Mouse (Mus musculus) hindbrain, embryonic 15.5 days (tissue): ENCODE results near the gene Trp53bp1. TPM values are rescaled to one million over a fixed set of nuclear protein-coding genes. Genes with fewer than 3 reads are reported as not detected.
A peak's percentile ranks its signal among the peaks of the same experiment; 100 is the strongest.

Experiments
- ATAC-seq: fragments of 200-750 bp; cut with Nextera tagmentation; 2 replicates; pipeline ENCODE4 v1.8.0; 2017; ENCODE audit warnings: low read depth, moderate number of reproducible peaks, moderate TSS enrichment; ENCODE audit not compliant: low FRiP score
- H3K27ac ChIP-seq: fragments of 300-500 bp; sonication (generic); replicated peaks from 2 replicates; pipeline ENCODE4 v1.5.1; 2015; ENCODE audit warnings: mild to moderate bottlenecking, inconsistent platforms
- H3K27me3 ChIP-seq: fragments of 300-500 bp; sonication (generic); 2 replicates; pipeline ENCODE4 v1.6.1; 2015; ENCODE audit warnings: control low read depth, inconsistent platforms
- H3K36me3 ChIP-seq: fragments of 300-500 bp; sonication (generic); 2 replicates; pipeline ENCODE4 v1.6.1; 2015; ENCODE audit warnings: control low read depth, inconsistent platforms
- H3K4me1 ChIP-seq: fragments of 300-500 bp; sonication (generic); replicated peaks from 2 replicates; pipeline ENCODE4 v1.6.1; 2015; ENCODE audit warnings: control low read depth, inconsistent platforms
- H3K4me2 ChIP-seq: fragments of 300-500 bp; sonication (generic); 2 replicates; pipeline ENCODE4 v1.6.1; 2015; ENCODE audit warnings: moderate library complexity, mild to moderate bottlenecking, inconsistent platforms
- H3K4me3 ChIP-seq: fragments of 300-500 bp; sonication (generic); 2 replicates; pipeline ENCODE4 v1.5.1; 2015; ENCODE audit warnings: mild to moderate bottlenecking, inconsistent platforms
- H3K9ac ChIP-seq: fragments of 300-500 bp; sonication (generic); 2 replicates; pipeline ENCODE4 v1.6.1; 2015; ENCODE audit warnings: inconsistent platforms
- H3K9me3 ChIP-seq: fragments of 300-500 bp; sonication (generic); 2 replicates; pipeline ENCODE4 v1.6.1; 2016; ENCODE audit warnings: control low read depth, inconsistent platforms
- WGBS: fragments of 180-500 bp; shearing (Covaris S2); methylation state at CpG from one replicate; pipeline ENCODE4 v1.1.7; 2015; 5-methylcytosine and 5-hydroxymethylcytosine counted together
- polyA plus RNA-seq: library from polyadenylated mRNA; unstranded; fragments of >200 nt; fragmentation: Nextera tagmentation; extraction: Ambion mirVana; gene quantifications from 2 replicates; pipeline ENCODE4 v1.2.1, GENCODE M21; 2015

Trp53bp1 gene
- polyA plus RNA-seq, 1 experiment from 2014 or later: 148 TPM

- peaks cover 73% of the 10 kb centered on the region for H3K36me3 ChIP-seq
Observed at GRCm38 (mm10) chr2:121228135-121228534, 43.1 kb downstream of the Trp53bp1 start.

GRCm38 (mm10) chr2:121223010-121223409 lies 48.2 kb downstream of the Trp53bp1 start:
- 0 out of 2 replicates have a peak overlapping the region, but pooled peaks have one; percentile 1 for H3K27ac ChIP-seq
- WGBS: 76% methylated on average over 2 of the region's 2 CpGs

More at GRCm38 (mm10) chr2:121228135-121228534, 43.1 kb downstream of the Trp53bp1 start:
- no peaks in the 10 kb centered on the region for H3K27me3 ChIP-seq
- no peak overlapping the region for H3K4me2 ChIP-seq
- H3K4me3 ChIP-seq: no peak overlapping the region
- no peaks in the 10 kb centered on the region for H3K4me1 ChIP-seq
- H3K27ac ChIP-seq: no peak overlapping the region
- H3K9me3 ChIP-seq: no peaks in the 10 kb centered on the region
- ATAC-seq: no peak
- no peak overlapping the region for H3K9ac ChIP-seq
- 90% methylated on average over 4 of the region's 4 CpGs for WGBS

GRCm38 (mm10) chr2:121219994-121220393 lies 51.2 kb downstream of the Trp53bp1 start:
- Histone ChIP-seq H3K4me3 (no peak overlapping the region), H3K4me2 (no peak overlapping the region), H3K27me3 (no peaks in the 10 kb centered on the region), H3K9ac (no peak overlapping the region), H3K4me1 (no peaks in the 10 kb centered on the region), H3K9me3 (no peaks in the 10 kb centered on the region), H3K27ac (no peak overlapping the region), H3K36me3 (peaks cover 56% of the 10 kb centered on the region)
- no peak for ATAC-seq

More at GRCm38 (mm10) chr2:121223010-121223409, 48.2 kb downstream of the Trp53bp1 start:
- H3K9ac ChIP-seq: no peak overlapping the region
- ATAC-seq: no peak
- H3K4me1 ChIP-seq: no peaks in the 10 kb centered on the region
- H3K9me3 ChIP-seq: no peaks in the 10 kb centered on the region
- H3K4me3 ChIP-seq: no peak overlapping the region
- no peak overlapping the region for H3K4me2 ChIP-seq
- H3K36me3 ChIP-seq: peaks cover 67% of the 10 kb centered on the region
- H3K27me3 ChIP-seq: no peaks in the 10 kb centered on the region

- no peaks in the 10 kb centered on the region for H3K4me1 ChIP-seq
- no peak for ATAC-seq
- H3K4me2 ChIP-seq: no peak overlapping the region
- H3K4me3 ChIP-seq: no peak overlapping the region
- peaks cover 61% of the 10 kb centered on the region for H3K36me3 ChIP-seq
- no peak overlapping the region for H3K27ac ChIP-seq
- H3K27me3 ChIP-seq: no peaks in the 10 kb centered on the region
- H3K9ac ChIP-seq: no peak overlapping the region
- no peaks in the 10 kb centered on the region for H3K9me3 ChIP-seq
Observed at GRCm38 (mm10) chr2:121219177-121219576, 52.0 kb downstream of the Trp53bp1 start.

- H3K4me2 ChIP-seq: no peak overlapping the region
- peaks cover 57% of the 10 kb centered on the region for H3K36me3 ChIP-seq
- no peaks in the 10 kb centered on the region for H3K4me1 ChIP-seq
- H3K9ac ChIP-seq: no peak overlapping the region
- H3K9me3 ChIP-seq: no peaks in the 10 kb centered on the region
- H3K4me3 ChIP-seq: no peak overlapping the region
- WGBS: 77% methylated on average over 3 of the region's 3 CpGs
- ATAC-seq: no peak
- no peaks in the 10 kb centered on the region for H3K27me3 ChIP-seq
- no peak overlapping the region for H3K27ac ChIP-seq
Observed at GRCm38 (mm10) chr2:121214491-121214890, 56.7 kb downstream of the Trp53bp1 start.

GRCm38 (mm10) chr2:121206541-121206940 lies 64.7 kb downstream of the Trp53bp1 start:
- no peaks in the 10 kb centered on the region for H3K9me3 ChIP-seq
- H3K27ac ChIP-seq: no peak overlapping the region
- 85% methylated on average over 3 of the region's 3 CpGs for WGBS
- ATAC-seq: no peak
- no peak overlapping the region for H3K4me2 ChIP-seq
- peaks cover 92% of the 10 kb centered on the region for H3K36me3 ChIP-seq
- no peaks in the 10 kb centered on the region for H3K4me1 ChIP-seq
- no peak overlapping the region for H3K9ac ChIP-seq
- no peak overlapping the region for H3K4me3 ChIP-seq
- no peaks in the 10 kb centered on the region for H3K27me3 ChIP-seq

GRCm38 (mm10) chr2:121204276-121204675 lies 66.9 kb downstream of the Trp53bp1 start:
- H3K4me3 ChIP-seq: no peak overlapping the region
- no peaks in the 10 kb centered on the region for H3K4me1 ChIP-seq
- H3K27me3 ChIP-seq: no peaks in the 10 kb centered on the region
- peaks cover 95% of the 10 kb centered on the region for H3K36me3 ChIP-seq
- no peak overlapping the region for H3K4me2 ChIP-seq
- no peak overlapping the region for H3K27ac ChIP-seq
- ATAC-seq: no peak
- no peak overlapping the region for H3K9ac ChIP-seq
- H3K9me3 ChIP-seq: no peaks in the 10 kb centered on the region
- WGBS: 95% methylated on average over 17 of the region's 17 CpGs

GRCm38 (mm10) chr2:121195466-121195865 lies 75.7 kb downstream of the Trp53bp1 start:
- Histone ChIP-seq H3K4me3 (no peak overlapping the region), H3K9ac (no peak overlapping the region), H3K9me3 (no peaks in the 10 kb centered on the region), H3K27me3 (no peaks in the 10 kb centered on the region), H3K4me2 (no peak overlapping the region), H3K4me1 (no peaks in the 10 kb centered on the region), H3K36me3 (peaks cover 92% of the 10 kb centered on the region), H3K27ac (no peak overlapping the region)
- 92% methylated on average over 9 of the region's 9 CpGs for WGBS
- no peak for ATAC-seq

GRCm38 (mm10) chr2:121188530-121188929 lies 82.7 kb downstream of the Trp53bp1 start:
- no peak for ATAC-seq
- no peak overlapping the region for H3K9ac ChIP-seq
- H3K9me3 ChIP-seq: no peaks in the 10 kb centered on the region
- peaks cover 78% of the 10 kb centered on the region for H3K36me3 ChIP-seq
- H3K27me3 ChIP-seq: no peaks in the 10 kb centered on the region
- H3K27ac ChIP-seq: no peak overlapping the region
- no peaks in the 10 kb centered on the region for H3K4me1 ChIP-seq
- H3K4me2 ChIP-seq: no peak overlapping the region
- no peak overlapping the region for H3K4me3 ChIP-seq
- WGBS: 78% methylated on average over 1 of the region's 1 CpGs

GRCm38 (mm10) chr2:121184142-121184541 lies 87.1 kb downstream of the Trp53bp1 start:
- Histone ChIP-seq H3K27me3 (no peaks in the 10 kb centered on the region), H3K4me3 (no peak overlapping the region), H3K27ac (no peak overlapping the region), H3K4me1 (no peaks in the 10 kb centered on the region), H3K9me3 (no peaks in the 10 kb centered on the region), H3K36me3 (peaks cover 66% of the 10 kb centered on the region), H3K4me2 (no peak overlapping the region), H3K9ac (no peak overlapping the region)
- WGBS: 96% methylated on average over 7 of the region's 7 CpGs
- no peak for ATAC-seq

GRCm38 (mm10) chr2:121183431-121183830 lies 87.8 kb downstream of the Trp53bp1 start:
- Histone ChIP-seq H3K27ac (no peak overlapping the region), H3K4me2 (no peak overlapping the region), H3K27me3 (no peaks in the 10 kb centered on the region), H3K4me1 (no peaks in the 10 kb centered on the region), H3K4me3 (no peak overlapping the region), H3K9ac (no peak overlapping the region), H3K9me3 (no peaks in the 10 kb centered on the region), H3K36me3 (peaks cover 66% of the 10 kb centered on the region)
- WGBS: 90% methylated on average over 5 of the region's 5 CpGs
- no peak for ATAC-seq

- H3K4me1 ChIP-seq: no peaks in the 10 kb centered on the region
- no peak overlapping the region for H3K4me2 ChIP-seq
- no peak overlapping the region for H3K27ac ChIP-seq
- no peak overlapping the region for H3K4me3 ChIP-seq
- H3K27me3 ChIP-seq: no peaks in the 10 kb centered on the region
- H3K36me3 ChIP-seq: peaks cover 76% of the 10 kb centered on the region
- H3K9ac ChIP-seq: no peak overlapping the region
- no peaks in the 10 kb centered on the region for H3K9me3 ChIP-seq
- 94% methylated on average over 3 of the region's 3 CpGs for WGBS
- ATAC-seq: no peak
Observed at GRCm38 (mm10) chr2:121178828-121179479, 92.3 kb downstream of the Trp53bp1 start.
